Mouse (Mus musculus) liver, postnatal 0 days (tissue): ENCODE results near the gene Cldn8.

ENCODE experiments used
- CTCF ChIP-seq: sonication (generic); IDR thresholded peaks from 2 replicates; pipeline ENCODE4 v1.5.1; 2016; ENCODE audit warnings: antibody characterized with exemption, low read depth
- EP300 ChIP-seq: IDR thresholded peaks from 2 replicates; pipeline ENCODE4 v1.6.1; 2016; ENCODE audit warnings: antibody characterized with exemption, low read depth, mild to moderate bottlenecking

- TF ChIP-seq CTCF = no peak
- TF ChIP-seq EP300 = no peak
Measured at GRCm38 (mm10) chr16:88612712-88613111, 49.7 kb upstream of the Cldn8 start.
